Mouse (Mus musculus) spleen, postnatal 10 days (tissue): ENCODE data around the gene Nup188.

ENCODE experiments used
- DNase-seq, 2 experiments: peaks; one replicate each; pipeline ENCODE4 v3.0.0; 2021 to 2022; ENCODE audit warnings: low spot score in 2 of 2

The Nup188 gene

DNA sequence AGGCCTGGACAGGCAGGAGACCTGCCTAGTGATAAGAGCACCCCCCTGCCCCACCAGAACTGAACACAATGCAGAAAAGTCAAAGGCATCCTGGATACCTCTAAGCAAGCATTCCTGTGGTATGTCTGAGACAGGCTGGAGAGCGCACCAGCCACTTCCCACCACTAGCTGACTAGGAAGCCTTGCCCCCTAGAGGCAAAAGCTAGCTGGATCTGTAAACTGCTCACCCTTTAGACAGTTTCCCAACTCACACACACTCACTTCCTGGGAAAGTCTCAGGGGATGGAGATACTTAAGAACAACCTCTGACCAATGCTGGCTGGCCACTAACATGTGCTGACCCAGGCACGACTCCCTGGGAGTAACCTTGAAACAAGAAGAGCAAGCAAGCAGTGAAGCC, 65.0 kb downstream of the Nup188 start:
- DNase-seq, result no peak

DNA sequence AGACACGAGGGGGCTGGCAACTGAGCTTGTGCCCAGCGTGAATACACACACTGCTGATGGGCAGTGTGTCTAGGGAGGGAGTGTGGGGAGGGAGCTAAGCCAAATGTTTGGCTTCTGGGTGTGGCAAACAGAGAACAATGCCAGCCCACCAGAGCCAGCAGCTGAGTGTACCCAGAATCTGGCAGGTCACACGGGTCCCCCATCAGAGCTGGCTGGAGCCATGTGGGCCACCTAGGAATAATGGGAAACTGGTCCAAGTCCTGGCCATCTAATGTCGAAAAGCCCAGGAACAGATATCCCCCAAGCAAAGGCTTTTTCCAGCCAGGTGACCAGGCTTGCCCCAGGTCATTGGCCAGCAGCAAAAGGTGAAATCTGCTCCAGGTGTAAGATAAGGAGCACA, 69.7 kb downstream of the Nup188 start:
- no peak for DNase-seq

DNA sequence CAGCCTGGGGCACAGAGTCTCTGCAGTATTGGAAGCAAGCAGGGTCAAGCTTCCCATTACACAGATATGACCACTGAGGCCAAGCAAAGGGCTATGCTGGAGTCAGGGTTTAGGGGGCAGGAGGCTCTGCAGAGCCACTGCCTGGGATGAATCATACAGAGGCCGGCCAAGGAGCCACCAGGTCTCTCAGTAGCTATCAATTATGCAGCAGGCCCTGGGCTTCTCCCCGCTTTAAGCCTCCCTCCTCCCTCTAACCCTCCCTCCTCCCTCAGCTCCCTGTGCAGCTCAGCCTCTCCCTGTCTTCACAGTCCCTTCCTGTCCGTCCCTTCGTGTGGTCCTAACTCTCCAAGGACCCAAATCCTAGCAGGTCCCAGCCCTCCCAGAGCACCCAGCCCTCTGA, 70.1 kb downstream of the Nup188 start:
- no peak for DNase-seq

GRCm38 (mm10) chr2:30356906-30357305, 70.7 kb downstream of the Nup188 start:
- no peak for DNase-seq

DNA sequence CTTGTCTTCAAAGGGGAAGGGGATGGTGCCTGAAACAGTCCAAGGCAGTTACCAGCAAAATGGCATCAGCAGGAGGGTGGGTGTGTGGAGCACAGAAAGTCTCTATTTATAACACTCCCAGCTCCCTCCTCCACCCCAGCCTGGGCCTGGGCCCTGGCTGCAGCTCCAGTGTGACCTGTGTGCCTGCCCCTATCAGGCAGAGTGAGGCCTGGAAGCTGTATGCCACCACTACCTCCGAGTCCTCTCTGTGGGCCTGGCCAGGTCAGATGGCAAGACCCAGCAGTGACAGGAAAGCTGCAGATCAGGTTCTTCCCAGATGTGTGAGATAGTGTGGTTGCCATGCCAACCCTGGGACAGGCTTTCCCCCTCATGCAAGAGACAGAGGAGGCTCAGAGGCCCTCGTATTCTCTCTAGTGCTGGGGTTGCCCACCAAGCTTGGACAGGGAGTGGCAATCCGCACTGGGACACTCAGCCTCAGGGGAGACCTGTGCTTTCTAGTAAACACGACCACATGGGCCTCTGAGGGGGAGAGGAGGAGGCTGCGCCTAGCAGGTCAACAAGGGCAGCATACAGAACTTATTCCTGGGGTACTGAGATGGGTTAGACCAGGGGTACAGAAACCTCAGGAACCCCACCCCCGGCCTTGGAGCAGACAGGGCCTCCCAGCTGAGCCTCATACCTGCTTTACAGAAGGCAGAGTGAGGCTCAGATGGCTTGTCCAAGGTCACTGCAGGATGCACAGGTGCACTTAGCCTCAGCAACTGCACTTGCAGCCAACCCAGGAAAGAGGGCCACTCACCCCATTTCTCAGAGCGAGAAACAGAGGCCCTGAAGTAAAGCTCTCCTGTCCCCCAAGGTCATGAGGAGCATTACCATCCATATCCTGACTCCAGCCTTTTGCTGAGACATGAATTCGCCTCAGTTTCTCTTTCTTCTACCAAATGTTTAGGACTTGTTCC, 71.6 kb downstream of the Nup188 start:
- no peak for DNase-seq

DNA sequence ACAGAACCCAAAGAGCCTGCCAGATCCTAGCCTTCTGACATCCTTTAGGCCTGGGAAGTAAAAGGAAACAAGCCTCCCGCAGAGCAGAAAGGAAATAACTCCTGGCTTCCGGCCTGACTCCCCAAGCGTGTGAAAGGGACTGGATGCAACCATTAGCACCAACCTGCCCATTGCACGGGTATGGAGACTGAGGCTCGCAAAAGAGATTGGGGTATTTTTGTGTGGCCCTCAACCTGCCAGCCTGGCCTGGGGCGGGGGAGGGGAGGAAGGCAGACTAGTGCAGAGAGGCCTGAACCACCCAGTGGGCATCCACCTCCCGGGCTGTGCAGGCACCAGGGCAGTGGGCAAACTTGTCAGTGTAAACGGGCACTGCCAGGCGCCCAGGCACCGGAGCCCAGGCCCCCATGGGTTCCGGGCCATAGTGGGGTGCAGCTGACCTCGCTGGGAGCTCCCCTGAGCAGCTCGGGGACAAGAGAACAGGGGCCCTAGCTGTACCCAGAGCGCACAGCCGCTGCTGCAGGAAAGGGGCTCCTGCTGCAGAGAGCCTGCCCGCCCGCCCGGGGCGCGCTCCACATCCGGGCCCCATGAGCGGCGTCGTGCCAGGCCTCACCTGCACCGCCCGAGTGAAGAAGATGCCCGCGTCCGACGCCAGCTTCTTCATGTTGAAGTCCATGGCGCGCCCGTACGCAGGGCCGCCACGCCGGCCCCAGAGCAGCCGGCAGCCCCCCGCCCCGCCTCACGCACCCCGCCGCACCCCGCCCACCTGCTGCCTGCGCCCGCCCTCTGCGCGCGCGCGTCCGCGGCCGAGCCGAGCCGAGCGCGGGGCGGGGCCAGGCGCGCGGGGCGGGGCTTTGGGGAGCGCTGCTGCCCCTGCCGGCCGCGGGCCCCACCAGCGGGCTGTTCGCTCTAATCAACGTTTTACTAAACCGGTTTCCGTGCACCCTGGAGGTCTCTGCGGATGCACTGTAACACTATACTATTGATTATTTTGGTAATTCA, 72.6 kb downstream of the Nup188 start, which contains the start of gene Sh3glb2:
Gene Sh3glb2 (minus strand): TSS at position 805 of the 999 bp plus-strand sequence.
- peak; percentile 83 to 94 for DNase-seq

DNA sequence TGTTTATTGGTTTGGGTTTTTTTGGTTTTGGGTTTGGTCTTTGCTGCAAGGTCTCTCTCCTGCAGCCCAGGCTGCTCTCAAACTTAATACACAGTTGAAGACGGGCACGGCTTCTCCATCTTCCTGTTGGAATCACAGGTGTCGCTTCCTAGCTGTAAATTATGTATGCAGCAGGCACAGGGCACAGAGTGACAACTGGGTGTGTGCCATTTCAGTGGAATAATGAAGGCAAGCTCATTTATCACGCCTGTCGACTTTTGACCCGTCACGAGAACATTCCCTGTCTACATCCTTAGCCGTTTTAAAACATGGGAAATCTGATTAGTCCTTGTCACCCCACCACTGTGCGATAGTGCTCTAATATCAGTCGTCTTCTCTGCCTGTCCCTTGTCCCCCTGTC, 74.4 kb downstream of the Nup188 start:
- no peak for DNase-seq

GRCm38 (mm10) chr2:30362865-30363264, 76.7 kb downstream of the Nup188 start:
- no peak for DNase-seq

GRCm38 (mm10) chr2:30363773-30364650, 77.8 kb downstream of the Nup188 start, which contains the start of gene Miga2:
Gene Miga2 (plus strand): TSS chr2:30364233.
- DNase-seq, result peak; percentile 93 to 98

DNA sequence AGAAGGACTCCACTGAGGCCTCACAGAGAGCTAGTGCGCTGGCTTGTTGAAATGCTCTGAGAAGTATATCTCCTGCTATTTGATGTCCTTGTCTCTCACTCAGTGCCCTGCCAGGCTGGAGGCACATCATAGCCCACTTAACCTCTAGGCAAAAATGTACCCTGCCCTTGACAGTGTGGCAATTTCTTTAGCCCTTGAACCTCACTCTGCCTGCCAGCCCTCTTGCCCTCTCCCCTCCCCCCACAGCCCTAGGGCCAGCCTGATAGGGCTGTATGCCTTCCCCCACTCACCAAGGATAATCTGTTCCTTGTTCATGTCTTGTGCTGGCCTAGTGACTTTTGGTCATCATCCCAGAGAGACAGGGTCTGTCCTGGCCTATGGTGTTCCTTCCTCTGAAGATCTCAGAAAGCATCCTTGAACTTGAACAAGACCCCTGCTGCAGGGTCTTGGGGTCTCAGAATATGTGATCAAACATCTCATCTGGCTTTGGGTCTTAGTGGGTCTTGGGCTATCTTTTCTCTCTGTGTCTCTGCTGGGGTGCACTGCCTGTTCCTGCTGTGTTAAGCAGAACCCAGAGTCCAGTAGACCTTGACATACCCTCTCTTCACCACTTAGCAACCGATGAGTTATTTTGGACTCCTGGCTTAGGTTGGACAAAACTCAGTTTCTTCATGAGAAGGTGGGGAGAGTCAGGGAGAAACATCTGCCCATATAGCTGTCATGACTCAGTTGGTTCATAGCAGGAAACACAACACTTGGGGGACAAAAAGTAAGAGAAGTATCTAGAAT, 79.3 kb downstream of the Nup188 start:
- no peak for DNase-seq

DNA sequence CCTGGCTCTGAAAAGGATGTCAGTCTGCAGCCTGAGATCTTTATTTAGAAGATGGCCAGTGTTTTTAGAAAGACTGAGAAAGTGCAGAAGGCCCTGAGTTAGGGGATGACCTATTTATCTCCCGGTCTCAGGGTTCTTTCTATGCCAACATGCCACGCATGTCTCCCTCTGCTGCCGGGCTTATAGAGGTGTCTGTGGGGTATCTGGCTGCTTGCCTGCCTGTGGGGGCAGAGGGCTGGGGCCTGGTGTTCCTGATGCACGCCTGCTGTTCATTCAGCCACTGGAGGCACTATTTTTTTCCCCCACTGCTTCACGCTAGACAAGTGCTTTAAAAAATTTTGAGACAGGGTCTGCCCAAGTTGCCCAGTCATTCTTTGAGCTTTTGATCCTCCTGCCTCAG, 80.0 kb downstream of the Nup188 start:
- no peak for DNase-seq

GRCm38 (mm10) chr2:30371544-30371943, 85.3 kb downstream of the Nup188 start:
- DNase-seq, result no peak

DNA sequence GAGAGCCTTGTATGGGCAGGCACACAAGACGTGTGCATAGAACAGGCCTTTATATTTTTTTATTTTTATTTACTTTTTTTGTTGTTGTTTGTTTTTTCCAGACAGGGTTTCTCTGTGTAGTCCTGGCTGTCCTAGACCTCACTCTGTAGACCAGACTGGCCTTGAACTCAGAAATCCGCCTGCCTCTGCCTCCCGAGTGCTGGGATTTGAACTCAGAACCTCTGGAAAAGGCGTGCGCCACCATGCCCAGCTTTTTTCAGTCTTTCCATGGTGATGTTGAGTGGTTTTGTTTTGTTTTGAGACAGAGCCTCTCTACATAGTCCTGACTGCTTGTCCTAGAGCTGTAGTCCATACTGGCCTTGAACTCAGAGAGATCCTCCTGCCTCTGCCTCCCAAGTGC, 86.5 kb downstream of the Nup188 start:
- DNase-seq, result no peak

GRCm38 (mm10) chr2:30375893-30376292, 89.7 kb downstream of the Nup188 start:
- DNase-seq, result no peak

DNA sequence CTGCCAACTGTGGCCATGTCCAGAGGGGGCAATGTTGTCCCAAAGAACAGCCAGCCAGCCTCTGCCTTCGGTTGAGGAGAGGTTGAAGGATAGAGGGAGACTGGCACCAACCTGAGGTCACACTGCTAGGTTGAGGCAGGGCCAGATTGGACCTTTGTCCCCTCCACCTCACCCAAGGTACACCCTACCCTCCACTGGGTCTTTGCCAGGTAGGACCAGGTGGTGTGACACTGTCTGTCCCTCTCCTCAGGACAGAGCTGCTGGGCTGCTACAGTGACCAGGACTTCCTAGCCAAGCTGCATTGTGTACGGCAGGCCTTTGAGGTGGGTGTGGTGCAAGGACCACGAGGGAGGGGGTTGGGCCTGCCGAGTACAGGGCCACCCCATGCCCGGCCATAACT, 91.5 kb downstream of the Nup188 start:
- no peak for DNase-seq

GRCm38 (mm10) chr2:30379307-30379706, 93.1 kb downstream of the Nup188 start:
- no peak for DNase-seq

- DNase-seq, result no peak
Observed at GRCm38 (mm10) chr2:30380564-30381376, 94.6 kb downstream of the Nup188 start.

- DNase-seq, result peak in 1 of 2 experiments; percentile 43
Observed at GRCm38 (mm10) chr2:30381377-30381725, 95.2 kb downstream of the Nup188 start.

GRCm38 (mm10) chr2:30384814-30385213, 98.6 kb downstream of the Nup188 start:
- DNase-seq, result no peak

DNA sequence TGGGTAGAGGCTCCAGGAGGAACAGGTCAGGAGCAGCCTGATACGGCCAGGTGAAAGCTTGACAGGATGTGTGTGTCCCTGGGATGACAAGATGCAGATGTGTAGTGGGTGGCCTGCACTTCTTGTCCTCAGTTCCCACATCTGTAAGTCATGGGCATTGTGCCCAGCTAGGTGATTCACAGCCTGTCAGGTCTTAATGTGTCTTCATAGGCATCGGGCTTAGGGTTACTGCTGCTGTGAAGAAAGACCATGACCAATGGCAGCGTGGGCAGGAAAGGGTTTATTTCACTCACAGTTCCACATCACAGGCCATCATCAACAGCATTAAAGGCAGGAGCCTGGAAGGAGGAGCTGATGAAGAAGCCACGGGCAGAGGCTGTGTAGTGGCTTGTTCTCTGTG, 99.4 kb downstream of the Nup188 start:
- DNase-seq, result no peak
